Mouse (Mus musculus) neural tube, embryonic 12.5 days (tissue): ENCODE measurements around the gene Tmem247. TPM values are rescaled to one million over a fixed set of nuclear protein-coding genes. Genes with fewer than 3 reads are reported as not detected.

ENCODE experiments used
- ATAC-seq: fragments of 200-750 bp; cut with Nextera tagmentation; 2 replicates; pipeline ENCODE4 v1.8.0; 2017; ENCODE audit warnings: low read depth, mild to moderate bottlenecking, moderate TSS enrichment, moderate library complexity; ENCODE audit not compliant: low FRiP score
- H3K27ac ChIP-seq: fragments of 300-500 bp; sonication (generic); 2 replicates; pipeline ENCODE4 v1.5.1; 2016
- H3K27me3 ChIP-seq: fragments of 300-500 bp; sonication (generic); replicated peaks from 2 replicates; pipeline ENCODE4 v1.6.1; 2016; ENCODE audit warnings: mild to moderate bottlenecking
- H3K36me3 ChIP-seq: fragments of 300-500 bp; sonication (generic); 2 replicates; pipeline ENCODE4 v1.6.1; 2016; ENCODE audit warnings: mild to moderate bottlenecking
- H3K4me1 ChIP-seq: fragments of 300-500 bp; sonication (generic); 2 replicates; pipeline ENCODE4 v1.6.1; 2016
- H3K4me2 ChIP-seq: fragments of 300-500 bp; sonication (generic); replicated peaks from 2 replicates; pipeline ENCODE4 v1.6.1; 2016; ENCODE audit warnings: mild to moderate bottlenecking
- H3K4me3 ChIP-seq: fragments of 300-500 bp; sonication (generic); 2 replicates; pipeline ENCODE4 v1.5.1; 2016
- H3K9ac ChIP-seq: fragments of 300-500 bp; sonication (generic); 2 replicates; pipeline ENCODE4 v1.6.1; 2016; ENCODE audit warnings: mild to moderate bottlenecking
- H3K9me3 ChIP-seq: fragments of 300-500 bp; sonication (generic); 2 replicates; pipeline ENCODE4 v1.6.1; 2016; ENCODE audit warnings: mild to moderate bottlenecking
- WGBS: fragments of 180-500 bp; shearing (Covaris S2); methylation state at CpG from one replicate; pipeline ENCODE4 v1.1.7; 2016; 5-methylcytosine and 5-hydroxymethylcytosine counted together
- polyA plus RNA-seq: library from polyadenylated mRNA; unstranded; fragments of >200 nt; fragmentation: Nextera tagmentation; extraction: Ambion mirVana; gene quantifications from 2 replicates; pipeline ENCODE4 v1.2.1, GENCODE M21; 2016

The Tmem247 gene
- polyA plus RNA-seq, 1 experiment from 2014 or later = not detected

GRCm38 (mm10) chr17:86919729-86920128 is 2.6 kb downstream of the Tmem247 start:
- Histone ChIP-seq H3K36me3 (no peaks in the 10 kb centered on the region), H3K9me3 (0 out of 2 replicates have a peak, but pooled peaks cover 3% of the 10 kb centered on the region), H3K9ac (no peak overlapping the region), H3K4me2 (no peak overlapping the region), H3K27ac (no peak overlapping the region), H3K27me3 (no peaks in the 10 kb centered on the region), H3K4me1 (no peaks in the 10 kb centered on the region), H3K4me3 (no peak overlapping the region)
- ATAC-seq = no peak
- 84% methylated on average over 11 of the region's 11 CpGs for WGBS

- no peak overlapping the region for H3K4me3 ChIP-seq
- no peak overlapping the region for H3K4me2 ChIP-seq
- H3K9ac ChIP-seq = no peak overlapping the region
- no peaks in the 10 kb centered on the region for H3K4me1 ChIP-seq
- ATAC-seq = no peak
- WGBS = 80% methylated on average over 3 of the region's 3 CpGs
- no peaks in the 10 kb centered on the region for H3K36me3 ChIP-seq
- no peak overlapping the region for H3K27ac ChIP-seq
- no peaks in the 10 kb centered on the region for H3K27me3 ChIP-seq
- H3K9me3 ChIP-seq = peaks cover 10% of the 10 kb centered on the region
Measured at GRCm38 (mm10) chr17:86924679-86925078, 7.5 kb downstream of the Tmem247 start.

GRCm38 (mm10) chr17:86926836-86927235 is 9.7 kb downstream of the Tmem247 start:
- peaks cover 10% of the 10 kb centered on the region for H3K9me3 ChIP-seq
- no peak for ATAC-seq
- H3K27me3 ChIP-seq = no peaks in the 10 kb centered on the region
- H3K4me1 ChIP-seq = no peaks in the 10 kb centered on the region; the same call in 1 of the 2 replicates
- H3K9ac ChIP-seq = no peak overlapping the region
- no peak overlapping the region for H3K27ac ChIP-seq
- no peak overlapping the region for H3K4me3 ChIP-seq
- no peaks in the 10 kb centered on the region for H3K36me3 ChIP-seq
- 88% methylated on average over 3 of the region's 3 CpGs for WGBS
- H3K4me2 ChIP-seq = no peak overlapping the region

- ATAC-seq = no peak
- H3K4me2 ChIP-seq = no peak overlapping the region
- no peak overlapping the region for H3K4me3 ChIP-seq
- peaks cover 10% of the 10 kb centered on the region for H3K9me3 ChIP-seq
- 91% methylated on average over 6 of the region's 6 CpGs for WGBS
- H3K27ac ChIP-seq = no peak overlapping the region
- H3K4me1 ChIP-seq = peaks cover 7% of the 10 kb centered on the region
- no peaks in the 10 kb centered on the region for H3K36me3 ChIP-seq
- H3K9ac ChIP-seq = no peak overlapping the region
- 0 out of 2 replicates have a peak, but pooled peaks cover under 1% of the 10 kb centered on the region for H3K27me3 ChIP-seq
Measured at GRCm38 (mm10) chr17:86929355-86929754, 12.2 kb downstream of the Tmem247 start.

- Histone ChIP-seq H3K4me1 (peaks cover 7% of the 10 kb centered on the region), H3K4me3 (no peak overlapping the region), H3K9ac (no peak overlapping the region), H3K27ac (no peak overlapping the region), H3K9me3 (peaks cover 10% of the 10 kb centered on the region), H3K36me3 (no peaks in the 10 kb centered on the region), H3K27me3 (0 out of 2 replicates have a peak, but pooled peaks cover 3% of the 10 kb centered on the region), H3K4me2 (no peak overlapping the region)
- no peak for ATAC-seq
Measured at GRCm38 (mm10) chr17:86929981-86930380, 12.8 kb downstream of the Tmem247 start.

GRCm38 (mm10) chr17:86932896-86933295 is 15.7 kb downstream of the Tmem247 start:
- Histone ChIP-seq H3K36me3 (no peaks in the 10 kb centered on the region), H3K9me3 (no peaks in the 10 kb centered on the region), H3K27ac (no peak overlapping the region), H3K27me3 (0 out of 2 replicates have a peak, but pooled peaks cover 3% of the 10 kb centered on the region), H3K4me1 (peaks cover 16% of the 10 kb centered on the region), H3K9ac (no peak overlapping the region), H3K4me3 (no peak overlapping the region), H3K4me2 (no peak overlapping the region)
- WGBS = 27% methylated on average over 5 of the region's 5 CpGs
- no peak for ATAC-seq

- no peak for ATAC-seq
- Histone ChIP-seq H3K4me2 (peak overlapping the region; percentile 62), H3K27ac (no peak overlapping the region), H3K4me3 (no peak overlapping the region; the same call in 1 of the 2 replicates), H3K27me3 (0 out of 2 replicates have a peak, but pooled peaks cover 3% of the 10 kb centered on the region), H3K4me1 (peaks cover 20% of the 10 kb centered on the region), H3K9me3 (no peaks in the 10 kb centered on the region), H3K36me3 (no peaks in the 10 kb centered on the region), H3K9ac (no peak overlapping the region)
- 75% methylated on average over 2 of the region's 2 CpGs for WGBS
Measured at GRCm38 (mm10) chr17:86937064-86937463, 19.9 kb downstream of the Tmem247 start.

GRCm38 (mm10) chr17:86937497-86938155 is 20.5 kb downstream of the Tmem247 start:
- Histone ChIP-seq H3K4me1 (peaks cover 19% of the 10 kb centered on the region), H3K4me3 (peak overlapping the region; percentile 32), H3K4me2 (peak overlapping the region; percentile 62), H3K36me3 (no peaks in the 10 kb centered on the region), H3K9ac (0 out of 2 replicates have a peak overlapping the region, but pooled peaks have one; percentile 2), H3K27me3 (0 out of 2 replicates have a peak, but pooled peaks cover 3% of the 10 kb centered on the region), H3K27ac (no peak overlapping the region), H3K9me3 (no peaks in the 10 kb centered on the region)
- WGBS = 4% methylated on average over 20 of the region's 20 CpGs
- peak; percentile 94 for ATAC-seq

- ATAC-seq = no peak
- no peak overlapping the region for H3K4me3 ChIP-seq
Measured at GRCm38 (mm10) chr17:86938683-86939082, 21.5 kb downstream of the Tmem247 start.

GRCm38 (mm10) chr17:86942112-86942511 is 25.0 kb downstream of the Tmem247 start:
- ATAC-seq = no peak
- no peak overlapping the region for H3K4me2 ChIP-seq
- no peak overlapping the region for H3K27ac ChIP-seq
- H3K4me1 ChIP-seq = peaks cover 13% of the 10 kb centered on the region
- H3K9me3 ChIP-seq = no peaks in the 10 kb centered on the region
- WGBS = 70% methylated on average over 6 of the region's 6 CpGs
- H3K9ac ChIP-seq = no peak overlapping the region
- H3K4me3 ChIP-seq = no peak overlapping the region
- H3K27me3 ChIP-seq = no peaks in the 10 kb centered on the region
- no peaks in the 10 kb centered on the region for H3K36me3 ChIP-seq

More at GRCm38 (mm10) chr17:86938683-86939082, 21.5 kb downstream of the Tmem247 start:
- Histone ChIP-seq H3K9ac (no peak overlapping the region), H3K27ac (no peak overlapping the region), H3K36me3 (no peaks in the 10 kb centered on the region), H3K4me2 (no peak overlapping the region), H3K4me1 (peaks cover 14% of the 10 kb centered on the region), H3K27me3 (0 out of 2 replicates have a peak, but pooled peaks cover 3% of the 10 kb centered on the region), H3K9me3 (no peaks in the 10 kb centered on the region)
- WGBS = 65% methylated on average over 7 of the region's 7 CpGs

- H3K4me3 ChIP-seq = no peak overlapping the region
- no peaks in the 10 kb centered on the region for H3K9me3 ChIP-seq
- no peaks in the 10 kb centered on the region for H3K27me3 ChIP-seq
- H3K9ac ChIP-seq = no peak overlapping the region
- no peak overlapping the region for H3K4me2 ChIP-seq
- H3K4me1 ChIP-seq = 0 out of 2 replicates have a peak, but pooled peaks cover 2% of the 10 kb centered on the region
- no peak overlapping the region for H3K27ac ChIP-seq
- H3K36me3 ChIP-seq = no peaks in the 10 kb centered on the region
- no peak for ATAC-seq
- 88% methylated on average over 6 of the region's 6 CpGs for WGBS
Measured at GRCm38 (mm10) chr17:86943158-86943557, 26.0 kb downstream of the Tmem247 start.

- Histone ChIP-seq H3K27me3 (no peaks in the 10 kb centered on the region), H3K9me3 (no peaks in the 10 kb centered on the region), H3K27ac (no peak overlapping the region), H3K4me1 (no peaks in the 10 kb centered on the region), H3K4me3 (no peak overlapping the region), H3K4me2 (no peak overlapping the region), H3K9ac (no peak overlapping the region), H3K36me3 (no peaks in the 10 kb centered on the region)
- no peak for ATAC-seq
- WGBS = 36% methylated on average over 3 of the region's 4 CpGs
Measured at GRCm38 (mm10) chr17:86946078-86946477, 28.9 kb downstream of the Tmem247 start.
